Mouse (Mus musculus) liver, embryonic 14.5 days (tissue): ENCODE data around the gene Nmral1.

ENCODE experiments used
- CTCF ChIP-seq: IDR thresholded peaks from 2 replicates; pipeline ENCODE4 v1.5.1; 2016; ENCODE audit warnings: antibody characterized with exemption, low read depth, control low read depth
- EP300 ChIP-seq: IDR thresholded peaks from 2 replicates; pipeline ENCODE4 v1.6.1; 2016; ENCODE audit warnings: antibody characterized with exemption, low read depth

GRCm38 (mm10) chr16:4702646-4703045 lies 16.5 kb downstream of the Nmral1 start:
- no peak for TF ChIP-seq CTCF
- TF ChIP-seq EP300: 0 out of 2 replicates have a peak, but pooled peaks have one; percentile 11
